Mouse (Mus musculus) ES-E14 (cell line): ENCODE measurements at regions not wholly inside any gene's neighbourhood (a gene's known extent, or its start where the extent isn't known, plus 50 kb on each side); places are given as distances from the start of the nearest gene placed in this dataset.

Source experiments
- CHD2 ChIP-seq: IDR thresholded peaks from 2 replicates; pipeline ENCODE4 v1.6.1; 2014; ENCODE audit warnings: mild to moderate bottlenecking, low read depth, low read length, inconsistent platforms
- HCFC1 ChIP-seq: IDR thresholded peaks from 2 replicates; pipeline ENCODE4 v1.6.1; 2012; ENCODE audit warnings: low read length, inconsistent platforms, borderline replicate concordance; ENCODE audit not compliant: insufficient read depth
- ZC3H11A ChIP-seq: IDR thresholded peaks from 2 replicates; pipeline ENCODE4 v1.6.1; 2012; ENCODE audit warnings: low read depth, mild to moderate bottlenecking, inconsistent platforms, low read length, borderline replicate concordance

DNA sequence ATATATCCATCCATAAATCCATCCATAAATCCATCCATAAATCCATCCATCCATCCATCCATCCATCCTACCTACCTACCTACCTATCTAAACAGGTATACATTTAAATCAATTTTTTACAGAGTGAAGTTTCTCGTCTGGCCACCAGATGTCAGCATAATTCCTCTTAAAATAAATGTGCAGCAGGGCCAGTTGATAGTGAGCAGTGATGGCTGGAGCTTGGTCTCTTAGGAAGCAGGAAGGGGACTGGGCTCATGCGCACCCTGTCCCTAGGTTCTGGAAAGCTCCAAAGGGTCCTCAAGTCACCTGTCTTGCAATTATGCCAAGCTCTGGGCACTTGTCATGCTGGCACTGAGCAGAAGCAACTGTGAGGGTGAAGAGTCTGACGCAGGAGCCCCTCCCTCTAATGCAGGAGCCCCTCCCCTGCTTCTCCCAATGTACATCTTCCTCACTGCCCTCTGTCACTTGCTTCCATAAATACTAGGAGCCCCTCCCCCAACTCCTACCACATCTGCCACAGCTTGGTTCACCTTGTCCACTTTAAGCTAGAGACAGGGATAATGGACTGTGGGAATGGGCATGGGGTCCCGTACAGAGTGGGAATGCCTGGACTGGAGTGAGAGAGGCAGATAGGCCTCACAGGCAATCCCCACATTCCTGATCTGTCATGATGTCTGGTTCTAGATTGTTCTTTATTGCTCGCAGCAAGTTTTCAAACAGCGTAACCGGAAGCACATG, 116.9 kb downstream of the Tex29 start:
- TF ChIP-seq ZC3H11A (peak; percentile 82), CHD2 (no peak), HCFC1 (no peak)
